Mouse (Mus musculus) limb, embryonic 14.5 days (tissue): ENCODE results near the gene Ttc21a. TPM values are rescaled to one million over a fixed set of nuclear protein-coding genes. Genes with fewer than 3 reads are reported as not detected.

ENCODE experiments used
- ATAC-seq: fragments of 200-750 bp; cut with Nextera tagmentation; 2 replicates; pipeline ENCODE4 v1.8.0; 2017; ENCODE audit warnings: low read depth, moderate number of reproducible peaks, moderate TSS enrichment; ENCODE audit not compliant: low FRiP score
- DNase-seq: peaks from one replicate; pipeline ENCODE4 v3.0.0-alpha.2; 2015; ENCODE audit warnings: low spot score
- H3K27ac ChIP-seq: fragments of 300-500 bp; sonication (generic); replicated peaks from 2 replicates; pipeline ENCODE4 v1.5.1; 2014; ENCODE audit warnings: low read depth, mild to moderate bottlenecking, low read length, moderate library complexity, mixed read lengths
- H3K27me3 ChIP-seq: fragments of 300-500 bp; sonication (generic); 2 replicates; pipeline ENCODE4 v1.6.1; 2014; ENCODE audit warnings: low read length, mixed read lengths; ENCODE audit not compliant: control insufficient read depth, insufficient read depth
- H3K36me3 ChIP-seq: fragments of 300-500 bp; sonication (generic); 2 replicates; pipeline ENCODE4 v1.6.1; 2014; ENCODE audit warnings: mild to moderate bottlenecking, low read length, moderate library complexity, mixed read lengths; ENCODE audit not compliant: control insufficient read depth, insufficient read depth
- H3K4me1 ChIP-seq: fragments of 300-500 bp; sonication (generic); 2 replicates; pipeline ENCODE4 v1.6.1; 2014; ENCODE audit warnings: antibody characterized with exemption, low read length, mixed read lengths; ENCODE audit not compliant: control insufficient read depth, insufficient read depth
- H3K4me2 ChIP-seq: fragments of 300-500 bp; sonication (generic); replicated peaks from 2 replicates; pipeline ENCODE4 v1.6.1; 2014; ENCODE audit warnings: low read depth, mild to moderate bottlenecking, low read length, moderate library complexity; ENCODE audit not compliant: severe bottlenecking
- H3K4me3 ChIP-seq: fragments of 300-500 bp; sonication (generic); replicated peaks from 2 replicates; pipeline ENCODE4 v1.5.1; 2014; ENCODE audit warnings: low read length
- H3K9ac ChIP-seq: fragments of 300-500 bp; sonication (generic); 2 replicates; pipeline ENCODE4 v1.6.1; 2014; ENCODE audit warnings: mild to moderate bottlenecking, low read depth, low read length, moderate library complexity; ENCODE audit not compliant: severe bottlenecking
- H3K9me3 ChIP-seq: fragments of 300-500 bp; sonication (generic); 2 replicates; pipeline ENCODE4 v1.6.1; 2016; ENCODE audit warnings: low read length; ENCODE audit not compliant: control insufficient read depth
- POLR2A ChIP-seq: fragments of 200-500 bp; IDR thresholded peaks from 2 replicates; pipeline ENCODE4 v1.8.0; 2012; ENCODE audit warnings: inconsistent platforms, mild to moderate bottlenecking, moderate library complexity, borderline replicate concordance; ENCODE audit not compliant: insufficient read depth, insufficient read length; ENCODE audit errors: extremely low read depth
- WGBS: fragments of 180-500 bp; shearing (Covaris S2); extraction: QIAGEN DNeasy Blood & Tissue Kit; methylation state at CpG from one replicate; pipeline ENCODE4 v1.1.7; 2014; 5-methylcytosine and 5-hydroxymethylcytosine counted together
- polyA plus RNA-seq, 2 experiments: library from polyadenylated mRNA; depleted of rRNA in 1 of 2; stranded (reverse) in 1 of 2; unstranded in 1 of 2; fragments of >200 nt; fragmentation: Nextera tagmentation in 1 of 2; extraction: Ambion mirVana in 1 of 2; gene quantifications; 2 replicates each; pipeline versions ENCODE4 v1.2.1 to v1.2.3; 2012 to 2014

Ttc21a gene
- polyA plus RNA-seq, 2 experiments = 0.10 to 0.34 TPM

DNA sequence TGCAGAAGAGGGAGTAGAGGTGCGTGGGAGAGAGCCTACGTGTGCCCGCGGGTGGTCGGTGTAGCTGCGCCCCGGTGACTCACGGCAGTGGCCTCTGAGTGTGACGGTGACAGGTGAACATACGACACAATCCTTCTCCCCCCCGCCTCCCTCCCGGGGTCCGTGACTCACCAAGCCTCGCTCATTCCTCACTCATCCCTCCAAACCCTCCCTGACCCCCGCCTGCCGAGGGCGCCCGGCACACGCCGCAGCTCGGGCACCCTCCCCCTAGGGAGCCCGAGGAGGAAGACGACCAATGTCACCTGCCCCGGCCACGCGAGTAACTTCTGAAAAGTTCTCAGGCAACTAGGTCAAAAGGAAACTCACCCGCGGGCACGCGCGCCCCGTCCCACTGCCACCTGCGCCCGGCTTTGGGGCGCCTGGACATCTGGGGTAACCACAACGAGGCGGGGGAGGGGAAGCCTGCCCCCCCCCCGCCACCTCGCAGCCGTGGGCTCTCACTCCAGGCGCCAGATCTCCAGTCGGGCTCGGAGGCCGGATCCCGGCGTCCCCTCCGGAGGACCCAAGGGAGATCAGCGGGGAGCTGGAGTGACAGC is 45.6 kb downstream of the Ttc21a start:
- ATAC-seq (no peak), DNase-seq (no peak)
- 1% methylated on average over 32 of the region's 48 CpGs for WGBS
- no peaks in the 10 kb centered on the region for H3K27me3 ChIP-seq
- H3K4me2 ChIP-seq = peak overlapping the region; percentile 98
- no peaks in the 10 kb centered on the region for H3K9me3 ChIP-seq
- peak overlapping the region; percentile 73 for H3K27ac ChIP-seq
- no peak for TF ChIP-seq POLR2A
- peak overlapping the region; percentile 72 for H3K9ac ChIP-seq
- peak overlapping the region; percentile 72 for H3K4me3 ChIP-seq
- H3K36me3 ChIP-seq = no peaks in the 10 kb centered on the region
- H3K4me1 ChIP-seq = peaks cover 42% of the 10 kb centered on the region

DNA sequence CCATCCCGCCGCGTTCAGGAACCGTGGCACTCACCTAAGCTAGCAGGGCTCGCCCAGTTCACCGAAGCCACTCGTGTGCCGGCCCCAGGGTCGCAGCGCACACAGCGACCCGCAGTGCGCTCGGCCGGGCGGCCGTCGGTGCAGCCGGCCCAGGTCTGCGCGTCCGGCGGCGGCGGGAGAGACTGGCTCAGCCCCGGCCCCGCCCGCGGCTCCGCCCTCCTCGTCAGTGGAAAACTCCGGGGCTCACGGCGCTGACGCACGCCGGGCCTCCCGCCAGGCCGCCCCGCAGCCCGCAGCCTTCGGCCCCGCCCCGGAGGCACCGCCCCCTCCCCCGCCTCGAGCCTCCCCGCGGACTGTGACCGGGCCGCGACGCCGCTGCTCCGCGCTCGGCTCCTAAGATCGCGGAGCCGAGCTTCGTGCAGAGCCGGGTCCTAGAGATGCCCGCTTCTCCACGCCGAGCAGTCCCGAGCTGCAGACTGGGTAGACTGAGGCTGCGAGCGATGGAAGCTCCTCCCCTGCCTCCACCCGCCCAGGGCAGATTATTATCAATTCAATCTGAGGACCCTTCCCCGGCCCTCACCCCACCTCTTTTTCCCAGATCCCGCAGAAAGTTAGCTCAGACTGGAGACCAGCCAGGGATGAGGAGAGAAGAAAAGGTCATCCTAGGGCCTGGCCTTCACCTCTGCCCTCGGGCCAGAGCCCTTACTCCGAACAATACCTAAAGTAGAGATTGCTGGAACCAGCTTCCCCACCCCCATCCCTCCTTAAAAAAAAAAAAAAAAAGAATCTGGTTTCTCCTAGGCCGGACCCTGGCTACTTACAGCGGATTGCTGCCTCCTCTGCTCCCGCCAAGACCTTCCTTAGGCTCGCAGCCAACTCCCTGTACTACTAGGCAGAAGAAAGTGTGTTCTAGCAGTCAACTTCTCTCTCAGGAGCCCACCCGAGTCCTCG is 46.5 kb downstream of the Ttc21a start:
- Histone ChIP-seq H3K9me3 (no peaks in the 10 kb centered on the region), H3K27me3 (no peaks in the 10 kb centered on the region), H3K4me2 (peak overlapping the region; percentile 98), H3K4me1 (peaks cover 34% of the 10 kb centered on the region), H3K9ac (peak overlapping the region; percentile 72), H3K36me3 (no peaks in the 10 kb centered on the region), H3K4me3 (peak overlapping the region; percentile 72), H3K27ac (peak overlapping the region; percentile 73)
- DNase-seq (peak; percentile 84), ATAC-seq (peak; percentile 88)
- 2% methylated on average over 47 of the region's 79 CpGs for WGBS
- peak; percentile 57; the same call in 1 of the 2 replicates for TF ChIP-seq POLR2A

DNA sequence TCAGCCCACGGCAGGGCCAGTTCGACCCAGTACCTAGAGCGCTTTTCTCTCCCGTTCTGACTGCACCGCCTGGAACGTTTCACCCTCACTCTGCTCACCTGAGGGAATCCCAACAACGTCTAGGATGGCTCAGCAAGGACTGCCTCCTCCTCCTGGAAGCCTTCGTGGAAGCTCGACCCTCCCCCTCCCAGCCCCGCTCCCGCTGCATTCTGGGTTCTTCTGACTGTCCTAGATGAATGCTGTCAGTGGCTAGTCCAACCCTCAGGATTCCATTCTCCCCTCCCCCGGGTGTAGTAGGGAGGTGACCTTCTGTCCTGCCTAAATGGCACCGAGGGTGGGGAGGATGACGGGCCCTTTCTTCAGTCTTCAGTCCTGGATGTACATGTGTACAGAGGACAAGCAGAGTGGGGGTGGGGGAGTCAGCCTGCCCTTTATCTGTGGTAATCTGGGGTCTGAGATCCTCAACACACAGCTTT is 47.2 kb downstream of the Ttc21a start, which contains the start of gene Csrnp1:
Gene Csrnp1, minus strand, starts transcription at position 123 of the 476 bp plus-strand sequence.
- ATAC-seq (no peak), DNase-seq (no peak)
- TF ChIP-seq POLR2A = no peak
- Histone ChIP-seq H3K36me3 (no peaks in the 10 kb centered on the region), H3K27me3 (no peaks in the 10 kb centered on the region), H3K4me3 (peak within 1 kb of the TSS; percentile 72), H3K9ac (peak within 1 kb of the TSS; percentile 72), H3K4me1 (peaks cover 32% of the 10 kb centered on the region), H3K27ac (peak within 1 kb of the TSS; percentile 73), H3K4me2 (peak within 1 kb of the TSS; percentile 98), H3K9me3 (no peaks in the 10 kb centered on the region)
- 15% methylated on average over 14 of the region's 14 CpGs for WGBS

DNA sequence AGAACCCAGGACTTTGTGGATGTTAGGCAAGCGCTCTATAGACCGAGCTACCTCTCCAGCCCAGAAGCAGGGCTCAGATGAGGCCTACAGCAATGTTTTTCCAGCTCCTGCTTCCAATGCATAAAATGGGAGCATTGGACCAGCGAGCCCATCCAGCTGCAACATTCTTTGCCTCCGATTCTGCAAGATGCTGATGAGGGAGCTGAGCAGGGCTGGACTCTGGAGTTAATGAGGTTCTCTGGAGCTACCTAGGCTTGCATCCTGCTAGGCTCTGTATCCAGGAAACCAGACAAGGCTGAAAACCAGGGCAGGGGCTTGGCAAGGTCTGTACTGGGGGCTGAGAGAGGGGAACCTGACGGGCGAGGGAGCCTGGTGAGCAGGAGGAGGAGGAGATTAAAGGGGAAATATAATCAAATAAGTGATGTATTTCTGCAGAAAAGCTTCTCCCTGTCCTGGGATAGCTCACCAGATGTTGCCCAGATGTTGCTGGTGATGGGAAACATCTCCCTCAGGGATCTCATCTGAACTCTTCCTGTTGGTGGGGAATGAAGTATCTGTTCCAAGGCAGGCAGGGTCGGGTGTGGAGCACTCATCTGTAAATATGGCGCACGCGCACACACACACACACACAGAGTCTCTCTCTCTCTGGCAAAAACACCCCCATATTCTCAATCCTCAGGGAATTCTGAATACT is 48.6 kb downstream of the Ttc21a start:
- Histone ChIP-seq H3K27me3 (no peaks in the 10 kb centered on the region), H3K4me1 (peaks cover 24% of the 10 kb centered on the region), H3K27ac (peak overlapping the region; percentile 35; the same call in 1 of the 2 replicates), H3K36me3 (no peaks in the 10 kb centered on the region), H3K9ac (no peak overlapping the region), H3K4me2 (no peak overlapping the region), H3K4me3 (no peak overlapping the region), H3K9me3 (no peaks in the 10 kb centered on the region)
- ATAC-seq = no peak
- DNase-seq = peak; percentile 70
- 57% methylated on average over 10 of the region's 10 CpGs for WGBS
- TF ChIP-seq POLR2A = no peak

DNA sequence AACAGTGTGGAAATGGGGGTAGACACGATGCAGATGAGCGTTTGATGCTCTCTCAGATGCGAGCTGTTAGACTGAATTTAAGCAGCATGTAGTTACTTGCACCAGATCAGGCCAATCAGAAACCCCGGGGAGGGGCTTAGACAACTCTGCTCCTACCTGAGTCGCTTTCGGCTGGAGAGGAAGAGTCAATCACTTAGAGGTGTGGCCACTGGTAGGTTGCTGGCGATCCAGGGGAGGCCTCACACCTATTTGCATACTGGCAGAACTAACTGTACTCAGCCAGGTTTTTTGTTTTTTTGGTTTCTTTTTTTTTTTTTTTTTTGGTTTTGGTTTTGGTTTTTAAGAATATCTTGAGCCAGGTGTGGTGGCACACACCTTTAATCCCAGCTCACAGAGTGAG is 50.9 kb downstream of the Ttc21a start:
- Histone ChIP-seq H3K27ac (no peak overlapping the region), H3K36me3 (no peaks in the 10 kb centered on the region), H3K9ac (no peak overlapping the region), H3K4me1 (peaks cover 3% of the 10 kb centered on the region), H3K27me3 (0 out of 2 replicates have a peak, but pooled peaks cover 2% of the 10 kb centered on the region), H3K9me3 (no peaks in the 10 kb centered on the region), H3K4me2 (no peak overlapping the region), H3K4me3 (no peak overlapping the region)
- 29% methylated on average over 7 of the region's 7 CpGs for WGBS
- DNase-seq (peak; percentile 49), ATAC-seq (no peak)
- no peak for TF ChIP-seq POLR2A
